Mouse (Mus musculus) adrenal gland, adult 10 weeks (tissue): Measurements from ENCODE around the gene Slco1a5. TPM values are rescaled to one million over a fixed set of nuclear protein-coding genes. Genes with fewer than 3 reads are reported as not detected.

Source experiments
- polyA plus RNA-seq: library from polyadenylated mRNA; stranded (reverse); fragments of 350-450 nt; fragmentation: Illumina TruSeq; extraction: RNeasy Lipid Tissue Mini Kit (QIAGEN cat#74804); gene quantifications from one replicate; pipeline ENCODE4 v1.2.3, GENCODE M21; 2014; ENCODE audit warnings: low read depth, low replicate concordance

Gene Slco1a5
- polyA plus RNA-seq: not detected

GRCm38 (mm10) chr6:142322881-142323280, at the start of gene Slco1a5:
TSS of gene Slco1a5 (minus strand) at chr6:142322981.

GRCm38 (mm10) chr6:142345440-142346038, 22.8 kb upstream of the Slco1a5 start, which contains the start of gene Pyroxd1:
TSS of gene Pyroxd1 (plus strand) at chr6:142345654.

DNA sequence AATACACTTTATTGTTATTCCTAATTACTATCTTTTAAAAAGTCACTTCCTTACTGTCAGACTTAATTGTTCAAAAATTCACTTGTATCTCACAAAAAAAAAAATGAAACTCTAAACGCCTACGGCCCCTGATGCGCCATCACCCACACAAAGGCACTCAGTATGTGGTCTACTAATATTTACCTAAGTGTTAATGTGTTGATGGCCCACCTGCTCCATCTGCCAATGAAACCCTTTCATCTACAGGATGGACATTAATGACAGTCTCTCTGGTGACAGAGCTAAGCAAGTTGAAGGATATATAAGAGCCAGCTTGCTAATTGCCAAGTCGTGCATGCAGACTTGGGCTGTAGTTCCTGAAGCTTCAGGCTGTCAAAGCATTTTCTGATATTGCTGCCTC, 24.7 kb downstream of the Slco1a5 start, which contains the start of gene Iapp:
Gene Iapp, plus strand, starts transcription at position 326 of the 400 bp plus-strand sequence.

DNA sequence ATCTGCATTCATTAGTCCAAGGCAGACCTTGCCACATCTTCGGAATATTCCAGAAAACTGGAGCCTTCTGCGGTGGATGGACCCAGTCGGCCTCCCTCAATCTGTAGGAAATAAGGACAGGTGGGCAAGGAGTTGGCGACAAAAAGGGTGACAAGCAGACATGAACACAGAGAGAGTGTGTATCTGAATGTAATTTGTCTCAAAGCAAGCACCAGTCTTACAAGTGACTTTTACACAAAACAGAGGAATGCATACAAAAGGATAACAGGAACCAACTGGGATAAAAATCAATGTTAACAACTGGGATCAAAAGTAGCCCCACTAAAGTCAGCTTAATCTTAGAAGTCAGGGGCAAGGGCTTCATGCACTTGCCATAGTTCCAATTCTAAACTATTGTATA, 114.4 kb downstream of the Slco1a5 start, which contains the start of gene Slco1a6:
Gene Slco1a6, minus strand, starts transcription at position 101 of the 400 bp plus-strand sequence.

Other genes starting within 250 kb of the Slco1a5 start
- gene Slco1a6, start 114.5 kb downstream of the Slco1a5 start, polyA plus RNA-seq: not detected
- gene Iapp, start 24.6 kb downstream of the Slco1a5 start, polyA plus RNA-seq: not detected
- 29.9 TPM for gene Pyroxd1, start 22.7 kb upstream of the Slco1a5 start, polyA plus RNA-seq
- 19.5 TPM for gene Recql, start 64.1 kb upstream of the Slco1a5 start, polyA plus RNA-seq
- gene Golt1b, start 64.2 kb upstream of the Slco1a5 start, polyA plus RNA-seq: 78.5 TPM
- gene Spx, start 90.5 kb upstream of the Slco1a5 start, polyA plus RNA-seq: 0.41 TPM
- 11.1 TPM for gene Gys2, start 150.1 kb upstream of the Slco1a5 start, polyA plus RNA-seq
- gene Ldhb, start 185.0 kb upstream of the Slco1a5 start, polyA plus RNA-seq: 44.2 TPM
- 4.4 TPM for gene Kcnj8, start 248.6 kb upstream of the Slco1a5 start, polyA plus RNA-seq